Mouse (Mus musculus): ENCODE measurements around the gene Dync2li1. TPM values are rescaled to one million over a fixed set of nuclear protein-coding genes. Genes with fewer than 3 reads are reported as not detected.

Dync2li1 gene
- polyA plus RNA-seq, 1 experiment from 2014 or later, result 32.9 TPM

DNA sequence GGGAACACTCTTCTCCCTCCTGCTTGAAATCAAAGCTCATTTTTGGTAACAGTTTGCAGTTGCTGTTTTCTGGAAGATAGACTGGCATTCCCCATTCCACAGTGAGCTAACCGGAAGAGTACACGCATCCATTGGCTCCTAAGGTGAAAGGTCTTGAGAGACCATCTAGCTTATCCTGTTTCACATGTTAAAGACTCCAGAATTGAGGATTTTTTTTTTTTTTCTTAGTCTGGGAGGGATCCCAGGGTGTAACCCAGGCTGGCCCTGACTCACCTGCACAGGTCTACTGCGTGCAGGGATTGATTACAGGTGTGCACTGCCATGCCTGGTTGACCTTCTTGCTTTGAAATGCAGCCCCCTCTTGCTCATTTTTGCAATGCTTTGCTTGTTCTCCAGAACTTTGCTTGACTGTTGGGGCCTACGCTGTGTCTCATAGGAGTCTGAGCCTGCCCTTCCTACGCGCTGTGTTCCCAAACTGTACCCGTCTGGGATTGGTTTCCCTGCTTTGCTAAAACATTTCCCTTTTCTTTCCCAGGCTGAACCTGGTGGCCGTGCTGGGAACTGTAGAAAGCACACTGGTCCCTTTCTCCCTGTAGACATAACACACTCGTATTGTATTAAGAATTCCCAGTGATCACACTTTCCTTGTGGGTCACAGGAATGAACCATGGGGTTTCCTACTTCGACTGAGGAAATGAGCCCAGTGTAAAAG lies 22.4 kb upstream of the Dync2li1 start:
- Histone ChIP-seq H3K27ac (ENCODE audit: low read length) (peak overlapping the region; percentile 47; the same call in 1 of the 2 replicates), H3K4me3 (replicated peaks; ENCODE audit: low read length) (no peak overlapping the region), H3K4me1 (ENCODE audit: control insufficient read depth, insufficient read depth, low read length) (peaks cover 4% of the 10 kb centered on the region; the same call in 1 of the 2 replicates), H3K36me3 (ENCODE audit: control insufficient read depth, insufficient read depth, low read length) (0 out of 2 replicates have a peak, but pooled peaks cover 3% of the 10 kb centered on the region), H3K4me2 (ENCODE audit: low read depth, low read length) (no peak overlapping the region), H3K9me3 (replicated peaks; ENCODE audit: control insufficient read depth, low read length) (no peaks in the 10 kb centered on the region), H3K27me3 (ENCODE audit: control insufficient read depth, insufficient read depth, low read length) (no peaks in the 10 kb centered on the region), H3K9ac (ENCODE audit: low read length) (no peak overlapping the region)
- WGBS, result 89% methylated on average over 10 of the region's 10 CpGs
- ATAC-seq (ENCODE audit: insufficient read depth, low FRiP score), result no peak

- 60% methylated on average over 13 of the region's 13 CpGs for WGBS
- ATAC-seq (ENCODE audit: insufficient read depth, low FRiP score), result no peak
- Histone ChIP-seq H3K27me3 (ENCODE audit: control insufficient read depth, insufficient read depth, low read length) (no peaks in the 10 kb centered on the region), H3K9me3 (replicated peaks; ENCODE audit: control insufficient read depth, low read length) (no peaks in the 10 kb centered on the region), H3K4me3 (replicated peaks; ENCODE audit: low read length) (no peak overlapping the region), H3K36me3 (ENCODE audit: control insufficient read depth, insufficient read depth, low read length) (0 out of 2 replicates have a peak, but pooled peaks cover 3% of the 10 kb centered on the region), H3K9ac (ENCODE audit: low read length) (no peak overlapping the region), H3K4me1 (ENCODE audit: control insufficient read depth, insufficient read depth, low read length) (peaks cover 4% of the 10 kb centered on the region; the same call in 1 of the 2 replicates), H3K4me2 (ENCODE audit: low read depth, low read length) (no peak overlapping the region), H3K27ac (ENCODE audit: low read length) (no peak overlapping the region)
Measured at GRCm38 (mm10) chr17:84606976-84607375, 19.3 kb upstream of the Dync2li1 start.

DNA sequence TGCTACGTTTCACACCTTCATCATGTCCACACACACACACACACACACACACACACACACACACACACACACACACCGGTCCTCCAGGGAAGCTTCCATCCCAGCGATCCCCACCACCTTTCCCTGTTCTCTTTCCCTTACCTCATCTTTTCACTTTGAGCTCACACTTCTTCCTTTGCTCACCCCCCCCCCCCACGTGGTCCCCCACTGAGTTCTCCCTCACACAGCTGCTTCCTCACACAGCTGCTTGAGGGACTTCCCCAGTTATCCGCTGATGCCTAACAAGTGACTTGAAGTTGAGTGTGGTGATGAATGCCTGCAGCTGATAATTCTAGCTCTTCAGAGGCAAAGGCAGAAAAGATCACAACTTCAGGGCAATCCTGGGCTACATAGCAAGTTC lies 18.7 kb upstream of the Dync2li1 start:
- 0 out of 2 replicates have a peak, but pooled peaks cover 5% of the 10 kb centered on the region for H3K36me3 ChIP-seq (ENCODE audit: control insufficient read depth, insufficient read depth, low read length)
- 61% methylated on average over 5 of the region's 5 CpGs for WGBS
- H3K27me3 ChIP-seq (ENCODE audit: control insufficient read depth, insufficient read depth, low read length), result no peaks in the 10 kb centered on the region

DNA sequence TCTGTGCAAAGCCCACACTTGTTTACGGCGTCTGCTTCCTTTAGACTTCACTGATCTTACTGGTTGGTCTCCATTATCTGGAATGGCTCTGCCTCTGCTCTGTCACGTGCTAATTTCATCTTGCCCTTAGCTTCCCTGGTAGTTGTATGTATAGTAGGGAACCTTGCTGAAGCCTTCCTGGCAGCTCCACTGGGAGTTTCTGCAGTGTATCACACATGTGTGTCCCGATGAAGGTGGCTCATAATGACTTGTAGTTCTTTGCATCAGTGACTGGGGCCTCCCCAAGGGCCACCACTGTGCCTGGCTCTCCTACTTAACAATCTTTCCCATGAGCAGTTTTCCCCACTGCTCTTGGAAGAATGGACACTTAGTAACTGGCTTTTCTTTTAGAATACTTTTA lies 17.7 kb upstream of the Dync2li1 start:
- ATAC-seq (ENCODE audit: insufficient read depth, low FRiP score), result no peak
- no peaks in the 10 kb centered on the region for H3K27me3 ChIP-seq (ENCODE audit: control insufficient read depth, insufficient read depth, low read length)
- no peak overlapping the region for H3K4me3 ChIP-seq (replicated peaks; ENCODE audit: low read length)
- H3K4me2 ChIP-seq (ENCODE audit: low read depth, low read length), result no peak overlapping the region
- no peaks in the 10 kb centered on the region; the same call in 1 of the 2 replicates for H3K4me1 ChIP-seq (ENCODE audit: control insufficient read depth, insufficient read depth, low read length)
- no peak overlapping the region; the same call in 1 of the 2 replicates for H3K27ac ChIP-seq (ENCODE audit: low read length)
- H3K36me3 ChIP-seq (ENCODE audit: control insufficient read depth, insufficient read depth, low read length), result peaks cover 11% of the 10 kb centered on the region; the same call in 1 of the 2 replicates
- 76% methylated on average over 4 of the region's 4 CpGs for WGBS
- H3K9ac ChIP-seq (ENCODE audit: low read length), result no peak overlapping the region
- no peaks in the 10 kb centered on the region for H3K9me3 ChIP-seq (replicated peaks; ENCODE audit: control insufficient read depth, low read length)

More for the DNA sequence above, 18.7 kb upstream of the Dync2li1 start:
- ATAC-seq (ENCODE audit: insufficient read depth, low FRiP score), result no peak
- no peak overlapping the region for H3K4me2 ChIP-seq (ENCODE audit: low read depth, low read length)
- no peak overlapping the region for H3K9ac ChIP-seq (ENCODE audit: low read length)
- no peak overlapping the region for H3K4me3 ChIP-seq (replicated peaks; ENCODE audit: low read length)
- H3K4me1 ChIP-seq (ENCODE audit: control insufficient read depth, insufficient read depth, low read length), result peaks cover 4% of the 10 kb centered on the region; the same call in 1 of the 2 replicates
- no peaks in the 10 kb centered on the region for H3K9me3 ChIP-seq (replicated peaks; ENCODE audit: control insufficient read depth, low read length)
- H3K27ac ChIP-seq (ENCODE audit: low read length), result no peak overlapping the region

DNA sequence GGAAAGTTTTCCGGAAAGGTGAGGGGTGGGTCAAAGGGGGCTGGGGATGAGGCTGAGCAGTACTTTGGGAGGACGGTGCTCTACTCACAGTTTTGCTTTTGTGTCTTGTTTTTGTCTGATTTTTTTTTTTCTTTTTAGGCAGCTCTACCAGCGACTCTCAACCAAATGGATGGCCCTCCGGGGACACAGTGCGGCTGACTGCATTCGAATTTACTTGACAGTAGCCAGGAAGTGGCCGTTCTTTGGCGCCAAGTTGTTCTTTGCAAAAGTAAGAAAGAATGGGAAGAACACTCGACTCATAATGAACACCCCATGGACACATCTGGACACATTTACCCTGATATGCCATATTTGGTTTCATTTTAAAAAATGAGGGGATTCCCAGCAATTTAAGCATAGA lies 14.8 kb upstream of the Dync2li1 start:
- no peak for ATAC-seq (ENCODE audit: insufficient read depth, low FRiP score)
- Histone ChIP-seq H3K36me3 (ENCODE audit: control insufficient read depth, insufficient read depth, low read length) (peaks cover 16% of the 10 kb centered on the region; the same call in 1 of the 2 replicates), H3K4me2 (ENCODE audit: low read depth, low read length) (no peak overlapping the region), H3K4me3 (replicated peaks; ENCODE audit: low read length) (no peak overlapping the region), H3K4me1 (ENCODE audit: control insufficient read depth, insufficient read depth, low read length) (no peaks in the 10 kb centered on the region), H3K9me3 (replicated peaks; ENCODE audit: control insufficient read depth, low read length) (no peaks in the 10 kb centered on the region), H3K9ac (ENCODE audit: low read length) (no peak overlapping the region), H3K27me3 (ENCODE audit: control insufficient read depth, insufficient read depth, low read length) (no peaks in the 10 kb centered on the region), H3K27ac (ENCODE audit: low read length) (no peak overlapping the region)
- 80% methylated on average over 9 of the region's 9 CpGs for WGBS

DNA sequence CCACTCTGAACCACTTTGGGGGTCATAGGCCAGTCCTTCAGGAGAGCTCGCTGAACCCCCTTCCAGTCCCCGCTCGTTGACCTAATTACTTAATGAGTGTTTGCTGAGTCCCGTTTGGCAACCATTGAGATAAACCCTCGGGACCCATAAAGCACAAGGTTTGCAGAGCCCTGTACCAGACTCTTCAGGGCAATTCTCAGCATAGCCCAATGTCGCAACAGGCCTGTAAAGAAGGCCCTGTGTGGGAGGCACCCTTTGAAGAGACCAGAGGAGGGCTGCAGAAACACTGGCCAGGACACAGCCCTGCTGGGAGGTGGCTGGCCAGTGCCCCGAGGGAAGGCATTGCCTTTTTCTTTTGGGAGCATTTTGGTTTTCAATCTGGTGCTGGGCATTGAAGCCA lies 14.3 kb upstream of the Dync2li1 start:
- Histone ChIP-seq H3K9ac (ENCODE audit: low read length) (no peak overlapping the region), H3K4me1 (ENCODE audit: control insufficient read depth, insufficient read depth, low read length) (no peaks in the 10 kb centered on the region), H3K36me3 (ENCODE audit: control insufficient read depth, insufficient read depth, low read length) (peaks cover 16% of the 10 kb centered on the region; the same call in 1 of the 2 replicates), H3K27me3 (ENCODE audit: control insufficient read depth, insufficient read depth, low read length) (no peaks in the 10 kb centered on the region), H3K4me3 (replicated peaks; ENCODE audit: low read length) (no peak overlapping the region), H3K9me3 (replicated peaks; ENCODE audit: control insufficient read depth, low read length) (no peaks in the 10 kb centered on the region), H3K4me2 (ENCODE audit: low read depth, low read length) (no peak overlapping the region), H3K27ac (ENCODE audit: low read length) (no peak overlapping the region)
- ATAC-seq (ENCODE audit: insufficient read depth, low FRiP score), result no peak
- 68% methylated on average over 7 of the region's 7 CpGs for WGBS

GRCm38 (mm10) chr17:84615811-84616210 lies 10.5 kb upstream of the Dync2li1 start:
- H3K27me3 ChIP-seq (ENCODE audit: control insufficient read depth, insufficient read depth, low read length), result no peaks in the 10 kb centered on the region
- H3K27ac ChIP-seq (ENCODE audit: low read length), result no peak overlapping the region
- no peak overlapping the region for H3K4me3 ChIP-seq (replicated peaks; ENCODE audit: low read length)
- no peak overlapping the region for H3K4me2 ChIP-seq (ENCODE audit: low read depth, low read length)
- WGBS, result 82% methylated on average over 11 of the region's 11 CpGs
- no peak for ATAC-seq (ENCODE audit: insufficient read depth, low FRiP score)
- no peaks in the 10 kb centered on the region for H3K4me1 ChIP-seq (ENCODE audit: control insufficient read depth, insufficient read depth, low read length)
- peaks cover 16% of the 10 kb centered on the region; the same call in 1 of the 2 replicates for H3K36me3 ChIP-seq (ENCODE audit: control insufficient read depth, insufficient read depth, low read length)
- H3K9me3 ChIP-seq (replicated peaks; ENCODE audit: control insufficient read depth, low read length), result no peaks in the 10 kb centered on the region
- H3K9ac ChIP-seq (ENCODE audit: low read length), result no peak overlapping the region

GRCm38 (mm10) chr17:84616526-84617074 lies 9.7 kb upstream of the Dync2li1 start:
- no peak for ATAC-seq (ENCODE audit: insufficient read depth, low FRiP score)
- Histone ChIP-seq H3K4me3 (replicated peaks; ENCODE audit: low read length) (no peak overlapping the region), H3K4me1 (ENCODE audit: control insufficient read depth, insufficient read depth, low read length) (no peaks in the 10 kb centered on the region), H3K36me3 (ENCODE audit: control insufficient read depth, insufficient read depth, low read length) (peaks cover 16% of the 10 kb centered on the region; the same call in 1 of the 2 replicates), H3K4me2 (ENCODE audit: low read depth, low read length) (no peak overlapping the region), H3K27me3 (ENCODE audit: control insufficient read depth, insufficient read depth, low read length) (no peaks in the 10 kb centered on the region), H3K9me3 (replicated peaks; ENCODE audit: control insufficient read depth, low read length) (no peaks in the 10 kb centered on the region), H3K27ac (ENCODE audit: low read length) (no peak overlapping the region), H3K9ac (ENCODE audit: low read length) (no peak overlapping the region)
- 82% methylated on average over 6 of the region's 6 CpGs for WGBS

- Histone ChIP-seq H3K27ac (ENCODE audit: low read length) (no peak overlapping the region), H3K4me3 (replicated peaks; ENCODE audit: low read length) (no peak overlapping the region), H3K27me3 (ENCODE audit: control insufficient read depth, insufficient read depth, low read length) (no peaks in the 10 kb centered on the region), H3K4me1 (ENCODE audit: control insufficient read depth, insufficient read depth, low read length) (no peaks in the 10 kb centered on the region), H3K9me3 (replicated peaks; ENCODE audit: control insufficient read depth, low read length) (no peaks in the 10 kb centered on the region), H3K9ac (ENCODE audit: low read length) (no peak overlapping the region), H3K4me2 (ENCODE audit: low read depth, low read length) (no peak overlapping the region), H3K36me3 (ENCODE audit: control insufficient read depth, insufficient read depth, low read length) (peaks cover 11% of the 10 kb centered on the region; the same call in 1 of the 2 replicates)
- no peak for ATAC-seq (ENCODE audit: insufficient read depth, low FRiP score)
- 93% methylated on average over 6 of the region's 6 CpGs for WGBS
Measured at GRCm38 (mm10) chr17:84617953-84618352, 8.3 kb upstream of the Dync2li1 start.
